Mouse (Mus musculus): ENCODE results near the gene Ptchd1. TPM values are rescaled to one million over a fixed set of nuclear protein-coding genes. Genes with fewer than 3 reads are reported as not detected.
A peak's percentile ranks its signal among the peaks of the same experiment; 100 is the strongest.

The Ptchd1 gene
- polyA plus RNA-seq (2015; fragmentation: Nextera tagmentation; extraction: Ambion mirVana), result 2.0 and 2.8 TPM in 2 replicates

DNA sequence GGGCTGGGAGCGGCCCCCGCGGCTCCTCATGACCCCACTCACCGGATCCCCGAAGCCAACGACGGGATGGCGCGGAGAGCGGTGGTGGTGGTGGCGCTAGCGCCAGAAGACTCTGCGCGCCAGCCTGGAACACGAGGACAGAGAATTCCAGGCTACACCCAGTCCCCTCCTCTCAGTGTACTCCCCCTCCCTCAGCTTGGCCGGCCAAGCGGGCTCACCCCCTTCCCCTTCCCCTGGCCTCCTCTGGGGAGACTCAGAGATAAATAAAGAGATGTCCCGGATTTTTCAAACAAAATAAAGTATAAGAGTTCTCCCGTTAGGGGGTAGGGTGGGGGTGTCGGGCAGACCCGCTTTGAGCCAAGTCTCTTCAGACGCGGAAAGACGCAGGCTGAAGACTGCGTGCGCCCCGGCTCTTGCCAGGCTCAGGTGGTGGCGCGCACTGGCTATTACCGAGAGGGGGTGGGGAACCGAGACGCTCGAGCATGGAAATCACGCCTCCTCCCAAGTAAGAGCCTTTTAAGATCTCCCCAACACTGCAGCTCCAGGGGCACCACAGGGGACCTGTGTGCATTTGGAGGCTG lies at the start of gene Ptchd1:
Gene Ptchd1 (minus strand): TSS at position 114 of the 581 bp plus-strand sequence.
- 21% methylated on average over 24 of the region's 34 CpGs for WGBS
- peak; percentile 68 for ATAC-seq (ENCODE audit: insufficient read depth, low FRiP score)
- peak within 1 kb of the TSS; percentile 70 for H3K4me2 ChIP-seq (ENCODE audit: low read depth, low read length)
- H3K27ac ChIP-seq (ENCODE audit: low read length), result no peak within 1 kb of the TSS
- peak within 1 kb of the TSS; percentile 51 for H3K4me3 ChIP-seq (replicated peaks; ENCODE audit: low read length)
- H3K36me3 ChIP-seq (ENCODE audit: control insufficient read depth, insufficient read depth, low read length), result no peaks in the 10 kb centered on the region
- H3K9ac ChIP-seq (ENCODE audit: low read length), result peak within 1 kb of the TSS; percentile 55
- peaks cover 15% of the 10 kb centered on the region; the same call in 1 of the 2 replicates for H3K27me3 ChIP-seq (ENCODE audit: control insufficient read depth, insufficient read depth, low read length)
- H3K9me3 ChIP-seq (replicated peaks; ENCODE audit: control insufficient read depth, low read length), result no peaks in the 10 kb centered on the region
- H3K4me1 ChIP-seq (ENCODE audit: control insufficient read depth, insufficient read depth, low read length), result peaks cover 2% of the 10 kb centered on the region; the same call in 1 of the 2 replicates

DNA sequence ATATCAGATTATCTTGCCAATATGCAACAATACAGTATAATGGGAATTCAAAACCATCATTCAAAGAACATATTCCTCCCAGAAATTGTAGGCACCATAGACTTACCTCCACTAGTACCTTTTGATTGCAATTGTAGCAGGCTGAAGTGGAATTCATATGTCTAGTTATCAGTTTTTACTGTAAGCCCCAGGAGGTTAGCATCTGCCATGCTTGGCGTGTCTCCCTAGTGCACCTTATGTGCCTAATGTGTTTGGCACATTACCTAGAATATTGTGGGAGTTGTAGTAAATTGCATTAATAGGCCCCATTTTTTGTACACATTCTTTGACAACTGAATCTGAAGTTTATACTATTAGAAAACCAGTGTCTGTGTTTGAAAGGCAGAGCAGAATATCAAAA lies 34.4 kb upstream of the Ptchd1 start:
- whole genome bisulfite sequencing, result 79% methylated on average over 1 of the region's 1 CpGs

DNA sequence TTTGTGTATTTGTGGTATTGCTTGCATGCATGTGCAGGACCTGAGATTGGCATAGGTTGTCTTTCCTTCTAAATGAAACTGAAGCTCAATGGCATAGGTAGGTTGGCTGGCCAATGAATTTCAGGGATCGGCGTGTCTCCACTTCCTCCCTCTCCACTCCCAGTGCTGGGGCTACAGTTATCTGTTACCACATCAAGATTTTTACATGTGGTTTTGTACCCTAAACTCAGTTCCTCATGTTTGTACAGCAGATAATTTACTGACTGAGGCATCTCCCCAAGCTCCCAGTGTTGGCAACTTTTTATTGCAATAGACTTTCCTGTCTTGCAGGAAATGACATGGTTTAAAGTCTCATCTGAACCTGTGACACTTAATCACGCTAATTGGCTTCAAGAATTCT lies 22.4 kb upstream of the Ptchd1 start:
- H3K27me3 ChIP-seq (ENCODE audit: control insufficient read depth, insufficient read depth, low read length), result no peaks in the 10 kb centered on the region
- ATAC-seq (ENCODE audit: insufficient read depth, low FRiP score), result no peak
- no peaks in the 10 kb centered on the region for H3K36me3 ChIP-seq (ENCODE audit: control insufficient read depth, insufficient read depth, low read length)
- 84% methylated on average over 3 of the region's 3 CpGs for WGBS
- no peaks in the 10 kb centered on the region for H3K9me3 ChIP-seq (replicated peaks; ENCODE audit: control insufficient read depth, low read length)
- H3K4me3 ChIP-seq (replicated peaks; ENCODE audit: low read length), result no peak overlapping the region
- H3K4me2 ChIP-seq (ENCODE audit: low read depth, low read length), result no peak overlapping the region
- H3K4me1 ChIP-seq (ENCODE audit: control insufficient read depth, insufficient read depth, low read length), result no peaks in the 10 kb centered on the region
- H3K27ac ChIP-seq (ENCODE audit: low read length), result no peak overlapping the region
- H3K9ac ChIP-seq (ENCODE audit: low read length), result no peak overlapping the region

More for the DNA sequence above, 34.4 kb upstream of the Ptchd1 start:
- Histone ChIP-seq H3K27me3 (ENCODE audit: control insufficient read depth, insufficient read depth, low read length) (no peaks in the 10 kb centered on the region), H3K27ac (ENCODE audit: low read length) (no peak overlapping the region), H3K4me2 (ENCODE audit: low read depth, low read length) (no peak overlapping the region), H3K36me3 (ENCODE audit: control insufficient read depth, insufficient read depth, low read length) (no peaks in the 10 kb centered on the region), H3K4me3 (replicated peaks; ENCODE audit: low read length) (no peak overlapping the region), H3K4me1 (ENCODE audit: control insufficient read depth, insufficient read depth, low read length) (no peaks in the 10 kb centered on the region), H3K9me3 (replicated peaks; ENCODE audit: control insufficient read depth, low read length) (no peaks in the 10 kb centered on the region), H3K9ac (ENCODE audit: low read length) (no peak overlapping the region)
- no peak for ATAC-seq (ENCODE audit: insufficient read depth, low FRiP score)

DNA sequence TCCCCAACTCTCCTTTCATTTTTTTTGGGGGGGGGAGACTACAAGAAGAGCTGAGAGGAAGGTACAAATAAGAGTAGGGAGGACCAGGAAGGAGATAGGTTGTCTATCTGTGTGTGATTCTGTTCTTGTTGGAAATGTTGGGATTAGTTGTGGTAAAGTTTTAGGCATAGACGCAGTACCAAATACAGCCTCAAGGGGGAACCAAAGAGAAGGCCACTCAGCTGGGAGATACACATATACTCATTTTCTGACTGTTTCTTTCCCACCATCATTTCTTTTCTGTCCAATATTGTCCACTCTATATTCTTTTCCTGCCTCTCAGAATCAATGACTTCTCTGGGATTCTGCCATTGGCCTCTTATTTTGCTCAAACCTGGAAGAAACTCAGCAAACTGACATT lies 20.4 kb upstream of the Ptchd1 start:
- Histone ChIP-seq H3K4me2 (ENCODE audit: low read depth, low read length) (no peak overlapping the region), H3K36me3 (ENCODE audit: control insufficient read depth, insufficient read depth, low read length) (no peaks in the 10 kb centered on the region)
- WGBS, result 35% methylated on average over 1 of the region's 1 CpGs

DNA sequence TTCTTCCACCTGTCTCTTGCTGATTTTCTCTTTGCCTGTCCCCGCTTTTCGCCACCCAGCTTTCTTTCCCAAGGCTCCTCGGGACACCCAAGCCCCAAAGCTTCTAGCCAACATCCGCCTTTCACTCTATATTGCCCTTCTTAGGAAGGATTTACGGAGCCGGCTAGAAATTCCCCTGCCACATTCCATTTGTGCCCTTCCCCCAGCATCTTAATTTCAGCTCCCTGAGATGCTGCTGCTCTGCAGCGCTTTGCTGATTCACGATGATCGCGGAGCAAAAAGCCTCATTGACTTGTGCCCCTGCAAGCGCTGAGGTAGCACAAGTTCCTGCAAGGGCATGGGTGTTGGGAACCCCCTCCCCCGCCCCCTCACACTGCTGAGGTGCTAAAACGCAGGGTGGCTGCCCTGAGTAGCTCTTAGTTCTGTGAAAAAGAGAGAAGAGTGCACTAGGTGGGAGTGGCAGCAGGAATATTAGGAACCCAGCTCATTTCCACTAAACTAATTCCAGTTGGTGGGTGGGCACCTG lies 2.1 kb upstream of the Ptchd1 start:
- no peak overlapping the region for H3K27ac ChIP-seq (ENCODE audit: low read length)
- no peaks in the 10 kb centered on the region for H3K36me3 ChIP-seq (ENCODE audit: control insufficient read depth, insufficient read depth, low read length)
- peaks cover 2% of the 10 kb centered on the region; the same call in 1 of the 2 replicates for H3K4me1 ChIP-seq (ENCODE audit: control insufficient read depth, insufficient read depth, low read length)
- H3K27me3 ChIP-seq (ENCODE audit: control insufficient read depth, insufficient read depth, low read length), result peaks cover 15% of the 10 kb centered on the region; the same call in 1 of the 2 replicates
- peak overlapping the region; percentile 27; the same call in 1 of the 2 replicates for H3K4me2 ChIP-seq (ENCODE audit: low read depth, low read length)
- no peak for ATAC-seq (ENCODE audit: insufficient read depth, low FRiP score)
- H3K4me3 ChIP-seq (replicated peaks; ENCODE audit: low read length), result 0 out of 2 replicates have a peak overlapping the region, but pooled peaks have one; percentile 8
- H3K9ac ChIP-seq (ENCODE audit: low read length), result no peak overlapping the region
- WGBS, result 11% methylated on average over 13 of the region's 13 CpGs
- H3K9me3 ChIP-seq (replicated peaks; ENCODE audit: control insufficient read depth, low read length), result no peaks in the 10 kb centered on the region

More for the DNA sequence above, 20.4 kb upstream of the Ptchd1 start:
- Histone ChIP-seq H3K27ac (ENCODE audit: low read length) (no peak overlapping the region), H3K4me1 (ENCODE audit: control insufficient read depth, insufficient read depth, low read length) (no peaks in the 10 kb centered on the region), H3K4me3 (replicated peaks; ENCODE audit: low read length) (no peak overlapping the region), H3K27me3 (ENCODE audit: control insufficient read depth, insufficient read depth, low read length) (no peaks in the 10 kb centered on the region), H3K9ac (ENCODE audit: low read length) (no peak overlapping the region), H3K9me3 (replicated peaks; ENCODE audit: control insufficient read depth, low read length) (no peaks in the 10 kb centered on the region)
- no peak for ATAC-seq (ENCODE audit: insufficient read depth, low FRiP score)

DNA sequence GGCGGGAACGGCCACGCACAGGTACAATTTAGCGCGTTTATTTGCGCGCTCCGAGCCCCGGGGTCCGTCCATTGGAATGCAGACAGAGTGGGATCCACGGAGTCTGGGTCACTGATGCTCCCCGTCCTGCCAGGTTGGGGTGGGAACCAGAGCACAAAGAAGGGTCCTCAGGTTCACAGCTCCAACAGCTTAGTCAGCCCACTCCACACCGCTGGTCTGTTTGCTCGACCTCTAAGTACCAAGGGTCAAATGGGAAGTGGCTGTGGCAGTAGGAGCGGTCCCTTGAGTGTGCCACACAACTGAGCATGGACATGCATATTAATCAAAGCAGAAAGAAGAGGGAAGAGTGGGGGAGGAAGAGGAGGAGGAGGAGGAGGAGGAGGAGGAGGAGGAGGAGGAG lies 1.3 kb upstream of the Ptchd1 start:
- Histone ChIP-seq H3K27ac (ENCODE audit: low read length) (no peak overlapping the region), H3K4me1 (ENCODE audit: control insufficient read depth, insufficient read depth, low read length) (peaks cover 2% of the 10 kb centered on the region; the same call in 1 of the 2 replicates), H3K9me3 (replicated peaks; ENCODE audit: control insufficient read depth, low read length) (no peaks in the 10 kb centered on the region), H3K36me3 (ENCODE audit: control insufficient read depth, insufficient read depth, low read length) (no peaks in the 10 kb centered on the region), H3K4me2 (ENCODE audit: low read depth, low read length) (peak overlapping the region; percentile 70), H3K27me3 (ENCODE audit: control insufficient read depth, insufficient read depth, low read length) (peaks cover 15% of the 10 kb centered on the region; the same call in 1 of the 2 replicates), H3K9ac (ENCODE audit: low read length) (no peak overlapping the region), H3K4me3 (replicated peaks; ENCODE audit: low read length) (peak overlapping the region; percentile 51)
- peak; percentile 29; the same call in 1 of the 2 replicates for ATAC-seq (ENCODE audit: insufficient read depth, low FRiP score)
- 15% methylated on average over 5 of the region's 15 CpGs for WGBS

DNA sequence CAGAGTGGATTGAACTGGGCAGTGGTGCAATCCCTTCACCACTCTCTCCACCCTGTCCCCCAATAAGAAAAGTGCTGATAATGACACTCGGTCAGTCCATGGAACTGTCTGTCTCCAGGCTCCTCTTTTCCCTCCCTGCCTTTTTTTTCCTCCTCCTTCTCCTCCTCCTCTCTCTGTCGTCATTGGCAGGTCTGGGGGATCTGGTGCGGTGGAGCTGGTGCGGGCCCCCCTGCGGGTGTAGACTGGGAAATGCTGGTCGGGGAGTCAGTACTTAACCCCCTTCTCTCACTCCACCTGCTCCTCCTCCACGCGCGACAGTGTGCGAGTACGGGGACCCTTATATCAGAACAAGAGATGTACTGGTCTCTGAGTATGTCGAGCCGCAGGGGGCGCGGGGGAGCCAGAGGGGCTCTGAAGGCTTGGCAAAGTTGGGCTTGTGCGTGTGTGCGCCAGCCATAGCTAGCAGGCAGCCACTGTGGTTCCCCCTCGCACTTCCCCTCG lies 777 bp upstream of the Ptchd1 start, which contains the start of gene Gm15155:
Gene Gm15155 (plus strand): TSS at position 401 of the 501 bp plus-strand sequence.
- no peak within 1 kb of the TSS for H3K27ac ChIP-seq (ENCODE audit: low read length)
- peaks cover 2% of the 10 kb centered on the region; the same call in 1 of the 2 replicates for H3K4me1 ChIP-seq (ENCODE audit: control insufficient read depth, insufficient read depth, low read length)
- H3K27me3 ChIP-seq (ENCODE audit: control insufficient read depth, insufficient read depth, low read length), result peaks cover 15% of the 10 kb centered on the region; the same call in 1 of the 2 replicates
- H3K4me2 ChIP-seq (ENCODE audit: low read depth, low read length), result peak within 1 kb of the TSS; percentile 70
- WGBS, result 19% methylated on average over 19 of the region's 19 CpGs
- H3K36me3 ChIP-seq (ENCODE audit: control insufficient read depth, insufficient read depth, low read length), result no peaks in the 10 kb centered on the region
- ATAC-seq (ENCODE audit: insufficient read depth, low FRiP score), result peak; percentile 21; the same call in 1 of the 2 replicates
- H3K4me3 ChIP-seq (replicated peaks; ENCODE audit: low read length), result peak within 1 kb of the TSS; percentile 51
- no peaks in the 10 kb centered on the region for H3K9me3 ChIP-seq (replicated peaks; ENCODE audit: control insufficient read depth, low read length)
- peak within 1 kb of the TSS; percentile 55; the same call in 1 of the 2 replicates for H3K9ac ChIP-seq (ENCODE audit: low read length)

DNA sequence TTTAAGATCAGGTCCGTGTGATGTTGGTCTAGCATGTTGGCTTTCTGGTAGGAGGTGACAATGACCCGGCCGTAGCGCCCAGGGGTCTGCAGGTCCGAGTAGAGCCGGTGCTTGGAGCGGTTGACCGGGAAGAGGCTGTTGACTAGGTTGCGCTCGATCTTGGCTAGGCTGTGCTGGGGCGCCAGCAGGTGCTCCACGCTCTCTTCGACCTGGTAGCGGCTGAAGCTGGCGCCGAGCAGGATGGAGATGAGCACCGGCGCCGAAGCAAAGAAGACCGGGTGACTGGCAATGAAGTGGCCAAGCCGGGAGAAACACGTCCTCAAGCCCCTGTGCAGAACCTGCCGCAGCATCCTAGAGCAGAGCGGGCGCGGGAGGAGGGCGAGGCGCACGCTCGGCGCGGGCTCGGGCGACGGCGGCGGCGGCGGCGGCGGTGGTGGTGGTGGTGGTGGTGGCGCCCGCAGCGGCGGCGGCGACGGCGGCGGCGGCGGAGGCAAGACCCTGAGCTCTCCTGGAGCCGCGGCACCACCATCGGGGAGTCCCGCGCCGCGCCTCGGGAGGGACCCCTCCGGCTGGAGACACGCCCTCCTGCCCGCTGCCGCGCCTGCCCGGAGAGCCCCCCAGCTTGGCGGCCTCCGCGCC lies 534 bp downstream of the Ptchd1 start:
- Histone ChIP-seq H3K36me3 (ENCODE audit: control insufficient read depth, insufficient read depth, low read length) (no peaks in the 10 kb centered on the region), H3K4me1 (ENCODE audit: control insufficient read depth, insufficient read depth, low read length) (peaks cover 2% of the 10 kb centered on the region; the same call in 1 of the 2 replicates), H3K4me2 (ENCODE audit: low read depth, low read length) (peak overlapping the region; percentile 70), H3K27ac (ENCODE audit: low read length) (no peak overlapping the region), H3K9ac (ENCODE audit: low read length) (peak overlapping the region; percentile 55), H3K9me3 (replicated peaks; ENCODE audit: control insufficient read depth, low read length) (no peaks in the 10 kb centered on the region), H3K27me3 (ENCODE audit: control insufficient read depth, insufficient read depth, low read length) (peaks cover 15% of the 10 kb centered on the region; the same call in 1 of the 2 replicates), H3K4me3 (replicated peaks; ENCODE audit: low read length) (peak overlapping the region; percentile 51)
- peak; percentile 47 for ATAC-seq (ENCODE audit: insufficient read depth, low FRiP score)
- 6% methylated on average over 45 of the region's 69 CpGs for WGBS
